In the genomic region with DNA sequence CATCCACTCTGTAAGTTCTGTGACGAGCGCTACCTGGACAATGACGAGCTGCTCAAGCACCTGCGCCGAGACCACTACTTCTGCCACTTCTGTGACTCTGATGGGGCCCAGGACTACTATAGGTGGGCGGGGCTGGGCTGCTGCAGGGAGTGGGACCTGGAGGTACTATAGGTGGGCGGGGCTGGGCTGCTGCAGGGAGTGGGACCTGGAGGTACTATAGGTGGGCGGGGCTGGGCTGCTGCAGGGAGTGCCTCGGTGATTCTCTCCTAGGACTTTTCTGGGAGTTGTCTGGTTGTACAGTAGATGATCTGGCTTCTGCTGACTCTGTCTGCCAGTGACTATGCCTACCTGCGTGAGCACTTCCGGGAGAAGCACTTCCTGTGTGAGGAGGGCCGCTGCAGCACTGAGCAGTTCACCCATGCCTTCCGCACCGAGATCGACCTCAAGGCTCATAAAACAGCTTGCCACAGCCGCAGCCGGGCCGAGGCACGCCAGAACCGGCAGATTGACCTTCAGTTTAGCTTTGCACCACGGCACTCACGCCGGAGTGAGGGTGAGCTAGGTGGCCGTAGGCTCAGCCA, we compare ENCODE assay signal across 23 mouse cellular contexts. TPM values are rescaled to one million over a fixed set of nuclear protein-coding genes. Genes with fewer than 3 reads are reported as not detected.
DNase-seq lines count a peak whose midpoint lies in the region; ATAC-seq and TF ChIP-seq lines count a peak whose summit lies in the region.
"Had no signal": no experiment of that assay in that cellular context is flagged by ENCODE, and none has a peak within 500 bp of the region (broad histone marks: within the 10 kb centered on the region; RNA-seq: fewer than 3 reads in every experiment).

No protein-coding gene starts in this region.

- peaks cover 17% of the 10 kb centered on the region for H3K4me1 ChIP-seq in liver, embryonic 11.5 days (replicated peaks; ENCODE audit: control insufficient read depth, insufficient read depth, low read length)
- H3K4me1 ChIP-seq in liver, postnatal 0 days (ENCODE audit: insufficient read depth) = peaks cover 9% of the 10 kb centered on the region
- peaks cover 0 to 2% of the 10 kb centered on the region in 2 experiments; a peak in 2 of 4 replicates for H3K4me1 ChIP-seq in liver, embryonic 14.5 days (replicated peaks; ENCODE audit: control insufficient read depth in 2 of 2, insufficient read depth in 2 of 2, low read length in 1 of 2)
- H3K4me1 ChIP-seq in cerebellum, adult 2 months (ENCODE audit: control insufficient read depth, insufficient read depth, low read length) = peaks cover 22% of the 10 kb centered on the region
- H3K4me1 ChIP-seq: hindbrain, embryonic 12.5 days; midbrain, embryonic 13.5 days had no signal

- no peak overlapping the region for H3K4me3 ChIP-seq in liver, embryonic 11.5 days (ENCODE audit: low read depth, low read length)
- no peak overlapping the region for H3K4me3 ChIP-seq in liver, postnatal 0 days (ENCODE audit: low read depth, low read length)
- H3K4me3 ChIP-seq in liver, embryonic 14.5 days (ENCODE audit: insufficient read depth in 1 of 2, low read depth in 2 of 2, low read length in 2 of 2) = no peak overlapping the region
- H3K4me3 ChIP-seq in cerebellum, adult 2 months (replicated peaks; ENCODE audit: insufficient read depth, low read depth, low read length) = no peak overlapping the region
- H3K4me3 ChIP-seq: embryonic facial prominence, embryonic 12.5 days; heart, adult 2 months; hindbrain, embryonic 12.5 days; megakaryocyte, embryonic 14.5 days; midbrain, embryonic 13.5 days had no signal

- TF ChIP-seq CTCF in liver, postnatal 0 days (IDR thresholded peaks at IDR 0.05; ENCODE audit: low read depth) = no peak
- TF ChIP-seq CTCF in liver, embryonic 14.5 days (IDR thresholded peaks at IDR 0.05; ENCODE audit: low read depth) = no peak
- no peak for TF ChIP-seq CTCF in cerebellum, adult 2 months (IDR thresholded peaks at IDR 0.05; ENCODE audit: borderline replicate concordance, insufficient read depth, low read depth, low read length)

- TF ChIP-seq EP300 in liver, postnatal 0 days (IDR thresholded peaks at IDR 0.05; ENCODE audit: low read depth) = no peak
- no peak for TF ChIP-seq EP300 in liver, embryonic 14.5 days (IDR thresholded peaks at IDR 0.05; ENCODE audit: low read depth)

- no peaks in the 10 kb centered on the region for H3K27me3 ChIP-seq in liver, embryonic 11.5 days (replicated peaks; ENCODE audit: control insufficient read depth, insufficient read depth, low read length)
- no peaks in the 10 kb centered on the region for H3K27me3 ChIP-seq in liver, postnatal 0 days (ENCODE audit: insufficient read depth, low read length)
- H3K27me3 ChIP-seq in liver, embryonic 14.5 days (ENCODE audit: control insufficient read depth, insufficient read depth, low read length) = no peaks in the 10 kb centered on the region
- H3K27me3 ChIP-seq in cerebellum, adult 2 months (ENCODE audit: control insufficient read depth, insufficient read depth, low read length) = no peaks in the 10 kb centered on the region
- H3K27me3 ChIP-seq: embryonic facial prominence, embryonic 12.5 days; hindbrain, embryonic 12.5 days; megakaryocyte, embryonic 14.5 days; midbrain, embryonic 13.5 days had no signal

- peak; percentile 41; the same call in 1 of the 2 replicates for ATAC-seq in liver, embryonic 11.5 days (replicated peaks; ENCODE audit: low FRiP score)
- ATAC-seq in liver, postnatal 0 days = no peak
- peak; percentile 47; the same call in 1 of the 2 replicates for ATAC-seq in liver, embryonic 14.5 days (ENCODE audit: insufficient read depth)
- no peak for ATAC-seq in CD4-positive, CD25-positive, alpha-beta regulatory T cell, adult 4 months
- no peak for ATAC-seq in inflammation-experienced regulatory T-cells, adult 6 months
- ATAC-seq: forebrain, postnatal 0 days; midbrain, embryonic 13.5 days had no signal

- no peak for DNase-seq in liver, embryonic 11.5 days (ENCODE audit: low spot score)
- DNase-seq in liver, postnatal 0 days = no peak
- peak; percentile 66 for DNase-seq in ZHBTc4 (ENCODE audit: low read depth, low spot score)
- DNase-seq in liver, embryonic 14.5 days (ENCODE audit: low read depth in 3 of 3, low spot score in 3 of 3) = no peak
- no peak for DNase-seq in cerebellum, adult 2 months
- DNase-seq: B cell, adult 2 months; cerebellum, adult 11 months; cerebellum, postnatal 10 days; forebrain, postnatal 0 days; gastrocnemius, postnatal 25 days; heart, adult 2 months; kidney, postnatal 4 days; lung, embryonic 14.5 days; thymus, postnatal 14 days had no signal

- 88% methylated on average over 24 of the region's 24 CpGs for WGBS in liver, embryonic 11.5 days
- 89% methylated on average over 24 of the region's 24 CpGs for WGBS in liver, postnatal 0 days (ENCODE audit: insufficient replicate concordance)
- 80% methylated on average over 24 of the region's 24 CpGs for WGBS in liver, embryonic 14.5 days (ENCODE audit: insufficient replicate concordance)
- 92% methylated on average over 24 of the region's 24 CpGs for WGBS in cerebellum, adult 2 months

- no peak for TF ChIP-seq POLR2A in cerebellum, adult 2 months (IDR thresholded peaks at IDR 0.05; ENCODE audit: borderline replicate concordance, insufficient read depth, low read length)

- no peak overlapping the region for H3K9ac ChIP-seq in liver, embryonic 11.5 days (ENCODE audit: low read depth, low read length)
- no peak overlapping the region for H3K9ac ChIP-seq in liver, postnatal 0 days (replicated peaks)
- H3K9ac ChIP-seq in liver, embryonic 14.5 days (replicated peaks) = no peak overlapping the region
- H3K9ac ChIP-seq: embryonic facial prominence, embryonic 12.5 days; forebrain, postnatal 0 days; hindbrain, embryonic 12.5 days; lung, embryonic 14.5 days; midbrain, embryonic 13.5 days had no signal

- no peak overlapping the region for H3K27ac ChIP-seq in liver, embryonic 11.5 days (ENCODE audit: low read depth, low read length)
- H3K27ac ChIP-seq in liver, postnatal 0 days (ENCODE audit: low read depth) = no peak overlapping the region
- H3K27ac ChIP-seq in liver, embryonic 14.5 days = no peak overlapping the region
- H3K27ac ChIP-seq in cerebellum, adult 2 months (ENCODE audit: insufficient read depth, low read length) = no peak overlapping the region
- H3K27ac ChIP-seq: embryonic facial prominence, embryonic 12.5 days; heart, adult 2 months; hindbrain, embryonic 12.5 days; midbrain, embryonic 13.5 days had no signal

- no peaks in the 10 kb centered on the region for H3K9me3 ChIP-seq in liver, embryonic 11.5 days (ENCODE audit: control insufficient read depth, low read length)
- H3K9me3 ChIP-seq in liver, postnatal 0 days (ENCODE audit: low read length) = no peaks in the 10 kb centered on the region
- H3K9me3 ChIP-seq in liver, embryonic 14.5 days (ENCODE audit: control insufficient read depth, low read length) = no peaks in the 10 kb centered on the region
- H3K9me3 ChIP-seq: embryonic facial prominence, embryonic 12.5 days; hindbrain, embryonic 12.5 days; megakaryocyte, embryonic 14.5 days; midbrain, embryonic 13.5 days had no signal

- peaks cover 47% of the 10 kb centered on the region for H3K36me3 ChIP-seq in liver, embryonic 11.5 days (ENCODE audit: control insufficient read depth, insufficient read depth, low read length)
- peaks cover 49% of the 10 kb centered on the region for H3K36me3 ChIP-seq in liver, postnatal 0 days (replicated peaks; ENCODE audit: insufficient read depth, low read length)
- peaks cover 33% of the 10 kb centered on the region for H3K36me3 ChIP-seq in liver, embryonic 14.5 days (replicated peaks; ENCODE audit: control insufficient read depth, insufficient read depth, low read depth)

- H3K4me2 ChIP-seq in liver, embryonic 11.5 days = no peak overlapping the region
- no peak overlapping the region for H3K4me2 ChIP-seq in liver, postnatal 0 days (ENCODE audit: low read depth, low read length)
- no peak overlapping the region for H3K4me2 ChIP-seq in liver, embryonic 14.5 days (ENCODE audit: low read depth)
- H3K4me2 ChIP-seq: embryonic facial prominence, embryonic 12.5 days; hindbrain, embryonic 12.5 days; lung, embryonic 14.5 days; midbrain, embryonic 13.5 days had no signal

RNA-seq across cellular contexts. Expression of a gene that starts 8.1 kb away (rescaled TPM):
- 37.4 and 38.3 TPM in 2 replicates for polyA plus RNA-seq in liver, embryonic 11.5 days (2014; fragmentation: Nextera tagmentation; extraction: Ambion mirVana)
- 7.2 and 7.6 TPM in 2 replicates for polyA plus RNA-seq in liver, postnatal 0 days (2015; fragmentation: Nextera tagmentation; extraction: Ambion mirVana)
- polyA plus RNA-seq in liver, embryonic 14.5 days (2012; rRNA removed) = 21.3 and 23.8 TPM in 2 replicates
- polyA plus RNA-seq in liver, embryonic 14.5 days (2014; fragmentation: Nextera tagmentation; extraction: Ambion mirVana) = 10.7 and 14.5 TPM in 2 replicates
- 1 to 10 TPM; 3.7 to 5.4 TPM for polyA plus RNA-seq in CD4-positive, CD25-positive, alpha-beta regulatory T cell, adult 4 months (2017; shearing (Covaris generic))
- 1 to 10 TPM; 4.1 to 5.8 (median 5.4) TPM for polyA plus RNA-seq in inflammation-experienced regulatory T-cells, adult 6 months (2017; shearing (Covaris generic))
- polyA plus RNA-seq in cerebellum, adult 2 months (2012; rRNA removed) = 92.6 and 98.6 TPM in 2 replicates

RNA-seq across cellular contexts. Expression of a gene that starts 12.2 kb away (rescaled TPM):
- 0.26 and 0.49 TPM in 2 replicates for polyA plus RNA-seq in liver, embryonic 11.5 days (2014; fragmentation: Nextera tagmentation; extraction: Ambion mirVana)
- 0.11 TPM in 2 replicates for polyA plus RNA-seq in liver, postnatal 0 days (2015; fragmentation: Nextera tagmentation; extraction: Ambion mirVana)
- polyA plus RNA-seq in liver, embryonic 14.5 days (2012; rRNA removed) = 0.06 and 0.14 TPM in 2 replicates
- polyA plus RNA-seq in liver, embryonic 14.5 days (2014; fragmentation: Nextera tagmentation; extraction: Ambion mirVana) = 0.08 TPM in 1 of 2 replicates, not detected in the other
- 1 to 10 TPM; 1.1 TPM for polyA plus RNA-seq in CD4-positive, CD25-positive, alpha-beta regulatory T cell, adult 4 months (2017; shearing (Covaris generic))
- 1 to 10 TPM in 2 of 3 experiments, under 1 TPM in 1; 0.51 to 5.4 (median 1.7) TPM for polyA plus RNA-seq in inflammation-experienced regulatory T-cells, adult 6 months (2017; shearing (Covaris generic))
- 130 and 132 TPM in 2 replicates for polyA plus RNA-seq in cerebellum, adult 2 months (2012; rRNA removed)

RNA-seq across cellular contexts. Expression of a gene that starts 18.4 kb away (rescaled TPM):
- 64.2 and 74.7 TPM in 2 replicates for polyA plus RNA-seq in liver, embryonic 11.5 days (2014; fragmentation: Nextera tagmentation; extraction: Ambion mirVana)
- 46.5 and 50.7 TPM in 2 replicates for polyA plus RNA-seq in liver, postnatal 0 days (2015; fragmentation: Nextera tagmentation; extraction: Ambion mirVana)
- 13.9 and 19.5 TPM in 2 replicates for polyA plus RNA-seq in liver, embryonic 14.5 days (2012; rRNA removed)
- 30.2 and 32.3 TPM in 2 replicates for polyA plus RNA-seq in liver, embryonic 14.5 days (2014; fragmentation: Nextera tagmentation; extraction: Ambion mirVana)
- 10 to 100 TPM; 13.5 to 21.7 TPM for polyA plus RNA-seq in CD4-positive, CD25-positive, alpha-beta regulatory T cell, adult 4 months (2017; shearing (Covaris generic))
- polyA plus RNA-seq in inflammation-experienced regulatory T-cells, adult 6 months (2017; shearing (Covaris generic)) = 10 to 100 TPM; 10.2 to 18.4 (median 13.1) TPM
- polyA plus RNA-seq in cerebellum, adult 2 months (2012; rRNA removed) = 26.7 and 30.9 TPM in 2 replicates

RNA-seq across cellular contexts. Expression of a gene that starts 18.4 kb away (rescaled TPM):
- polyA plus RNA-seq in liver, embryonic 11.5 days (2014; fragmentation: Nextera tagmentation; extraction: Ambion mirVana) = 0.56 and 0.58 TPM in 2 replicates
- polyA plus RNA-seq in liver, postnatal 0 days (2015; fragmentation: Nextera tagmentation; extraction: Ambion mirVana) = 0.51 and 0.58 TPM in 2 replicates
- 0.87 and 0.97 TPM in 2 replicates for polyA plus RNA-seq in liver, embryonic 14.5 days (2012; rRNA removed)
- polyA plus RNA-seq in liver, embryonic 14.5 days (2014; fragmentation: Nextera tagmentation; extraction: Ambion mirVana) = 0.25 and 0.30 TPM in 2 replicates
- 1 to 10 TPM; 1.2 to 1.4 TPM for polyA plus RNA-seq in CD4-positive, CD25-positive, alpha-beta regulatory T cell, adult 4 months (2017; shearing (Covaris generic))
- 1 to 10 TPM; 1.8 to 3.5 (median 2.7) TPM for polyA plus RNA-seq in inflammation-experienced regulatory T-cells, adult 6 months (2017; shearing (Covaris generic))
- 7.3 and 7.4 TPM in 2 replicates for polyA plus RNA-seq in cerebellum, adult 2 months (2012; rRNA removed)

RNA-seq across cellular contexts. Expression of a gene that starts 19.3 kb away (rescaled TPM):
- 0.31 and 0.47 TPM in 2 replicates for polyA plus RNA-seq in liver, embryonic 11.5 days (2014; fragmentation: Nextera tagmentation; extraction: Ambion mirVana)
- not detected in 2 replicates for polyA plus RNA-seq in liver, postnatal 0 days (2015; fragmentation: Nextera tagmentation; extraction: Ambion mirVana)
- polyA plus RNA-seq in liver, embryonic 14.5 days (2012; rRNA removed) = 0.27 TPM in 1 of 2 replicates, not detected in the other
- polyA plus RNA-seq in liver, embryonic 14.5 days (2014; fragmentation: Nextera tagmentation; extraction: Ambion mirVana) = 0.29 TPM in 1 of 2 replicates, not detected in the other
- polyA plus RNA-seq in CD4-positive, CD25-positive, alpha-beta regulatory T cell, adult 4 months (2017; shearing (Covaris generic)) = not detected
- not detected for polyA plus RNA-seq in inflammation-experienced regulatory T-cells, adult 6 months (2017; shearing (Covaris generic))
- polyA plus RNA-seq in cerebellum, adult 2 months (2012; rRNA removed) = not detected in 2 replicates
- polyA plus RNA-seq: heart, adult 2 months; heart, embryonic 14.5 days; hindbrain, embryonic 12.5 days; kidney, embryonic 16.5 days; midbrain, embryonic 13.5 days; neural tube, embryonic 11.5 days had no signal

Comparison
In these comparisons a context has a peak if more than half of its experiments do, and no peak if none do; other contexts are left out.
1. ATAC-seq: peak in liver, embryonic 11.5 days (single experiment) and liver, embryonic 14.5 days (single experiment); none in liver, postnatal 0 days (single experiment), CD4-positive, CD25-positive, alpha-beta regulatory T cell, adult 4 months (single experiment) and inflammation-experienced regulatory T-cells, adult 6 months (single experiment).
2. RNA of a gene that starts 12.2 kb away (polyA plus RNA-seq): 130 to 132 TPM in cerebellum, adult 2 months; 0.51 to 5.4 TPM in inflammation-experienced regulatory T-cells, adult 6 months, 1.1 TPM in CD4-positive, CD25-positive, alpha-beta regulatory T cell, adult 4 months, 0.26 to 0.49 TPM in liver, embryonic 11.5 days, 0.11 TPM in liver, postnatal 0 days and 0.06 to 0.14 TPM in liver, embryonic 14.5 days; every median in the first group is over 10 times any median in the second.